15 mouse cellular contexts compared by ENCODE assay signal in the genomic region with DNA sequence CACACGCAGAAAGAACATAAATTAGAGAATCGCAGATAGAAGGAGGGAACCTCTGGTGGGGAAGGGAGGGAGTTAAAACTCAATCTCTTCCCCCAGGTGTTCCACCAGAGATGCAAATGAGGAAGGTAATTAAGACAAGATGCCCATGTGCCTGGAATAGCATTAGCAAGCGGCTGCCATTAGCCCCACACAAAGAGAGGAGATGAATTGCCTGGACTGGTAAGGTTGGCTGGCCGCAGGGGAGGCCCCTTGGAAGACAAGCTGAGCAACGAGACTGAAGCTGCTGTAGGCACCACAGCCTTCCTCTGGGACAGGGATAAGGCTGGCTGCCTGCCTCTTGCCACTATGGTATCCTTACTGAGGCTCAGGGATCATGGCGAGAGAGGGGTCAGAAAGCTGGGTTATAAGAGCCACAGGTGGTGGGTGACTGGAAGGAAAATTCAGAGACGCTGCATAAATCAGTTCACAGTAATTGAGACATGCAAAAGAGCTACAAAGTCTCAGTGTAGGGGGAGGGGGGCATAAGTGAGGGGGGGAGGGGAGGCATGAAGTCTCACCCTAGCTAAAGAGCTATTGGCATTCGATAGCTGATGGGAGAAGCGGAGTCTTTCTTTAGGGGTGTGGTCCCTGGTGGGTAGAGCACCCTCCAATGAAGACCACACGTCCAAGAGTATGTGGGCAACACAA.
DNase-seq lines count a peak whose midpoint lies in the region; ATAC-seq lines count a peak whose summit lies in the region.
"Had no signal": no experiment of that assay in that cellular context is flagged by ENCODE, and none has a peak within 500 bp of the region (broad histone marks: within the 10 kb centered on the region; RNA-seq: fewer than 3 reads in every experiment).

No protein-coding gene starts in this region.

- DNase-seq in midbrain, embryonic 10.5 days (ENCODE audit: low spot score): no peak
- peak; percentile 51 for DNase-seq in forebrain, embryonic 14.5 days (ENCODE audit: low spot score)
- no peak for DNase-seq in heart, postnatal 10 days
- no peak for DNase-seq in cerebellum, adult 9-11 months
- no peak for DNase-seq in cerebellum, adult 11-12 months
- DNase-seq: adrenal gland, postnatal 36 days; cerebellum, postnatal 14 days; gastrocnemius, postnatal 25 days; kidney, adult 2 months; kidney, postnatal 25 days; lung, postnatal 10 days; right cerebral cortex, postnatal 4 days; thymus, postnatal 36 days had no signal

- no peak overlapping the region for H3K4me2 ChIP-seq in midbrain, embryonic 16.5 days (ENCODE audit: low read length)
- H3K4me2 ChIP-seq in forebrain, embryonic 14.5 days (ENCODE audit: low read length): no peak overlapping the region
- H3K4me2 ChIP-seq in midbrain, embryonic 12.5 days (replicated peaks): no peak overlapping the region

- no peak for ATAC-seq in midbrain, embryonic 16.5 days
- ATAC-seq in forebrain, embryonic 14.5 days: peak; percentile 57; the same call in 1 of the 2 replicates
- 0 out of 2 replicates have a peak, but pooled peaks have one; percentile 49 for ATAC-seq in midbrain, embryonic 12.5 days (ENCODE audit: low FRiP score, low read depth)

- WGBS in midbrain, embryonic 10.5 days: 65% methylated on average over 10 of the region's 10 CpGs
- WGBS in midbrain, embryonic 16.5 days: 51% methylated on average over 10 of the region's 10 CpGs
- WGBS in forebrain, embryonic 14.5 days: 41% methylated on average over 10 of the region's 10 CpGs
- 57% methylated on average over 10 of the region's 10 CpGs for WGBS in midbrain, embryonic 12.5 days

- H3K27ac ChIP-seq in midbrain, embryonic 10.5 days (replicated peaks): peak overlapping the region; percentile 75
- no peak overlapping the region for H3K27ac ChIP-seq in midbrain, embryonic 16.5 days (ENCODE audit: low read length)
- peak overlapping the region; percentile 59; the same call in 1 of the 2 replicates for H3K27ac ChIP-seq in forebrain, embryonic 14.5 days (ENCODE audit: low read depth, low read length)
- H3K27ac ChIP-seq in midbrain, embryonic 12.5 days (replicated peaks): peak overlapping the region; percentile 69

- intact Hi-C loops in heart, postnatal 10 days (cut with DNase I): no loop called here

- H3K4me1 ChIP-seq in midbrain, embryonic 10.5 days: peaks cover 16% of the 10 kb centered on the region
- H3K4me1 ChIP-seq in midbrain, embryonic 16.5 days (ENCODE audit: control insufficient read depth, insufficient read depth, low read length): no peaks in the 10 kb centered on the region; the same call in 1 of the 2 replicates
- peaks cover 16% of the 10 kb centered on the region for H3K4me1 ChIP-seq in forebrain, embryonic 14.5 days (ENCODE audit: control insufficient read depth, insufficient read depth, low read length)
- peaks cover 17% of the 10 kb centered on the region for H3K4me1 ChIP-seq in midbrain, embryonic 12.5 days

- no peak overlapping the region for H3K9ac ChIP-seq in midbrain, embryonic 16.5 days (ENCODE audit: low read depth, low read length)
- no peak overlapping the region for H3K9ac ChIP-seq in forebrain, embryonic 14.5 days (ENCODE audit: low read length)
- no peak overlapping the region for H3K9ac ChIP-seq in midbrain, embryonic 12.5 days (replicated peaks)

- H3K36me3 ChIP-seq in midbrain, embryonic 10.5 days: peaks cover 8% of the 10 kb centered on the region; the same call in 1 of the 2 replicates
- H3K36me3 ChIP-seq in midbrain, embryonic 16.5 days (ENCODE audit: control insufficient read depth, insufficient read depth, low read length): peaks cover 3% of the 10 kb centered on the region; the same call in 1 of the 2 replicates
- no peaks in the 10 kb centered on the region for H3K36me3 ChIP-seq in forebrain, embryonic 14.5 days (ENCODE audit: control insufficient read depth, insufficient read depth, low read length)
- no peaks in the 10 kb centered on the region for H3K36me3 ChIP-seq in midbrain, embryonic 12.5 days

- H3K9me3 ChIP-seq in midbrain, embryonic 10.5 days (replicated peaks): 0 out of 2 replicates have a peak, but pooled peaks cover 7% of the 10 kb centered on the region
- H3K9me3 ChIP-seq in midbrain, embryonic 16.5 days (replicated peaks; ENCODE audit: control insufficient read depth, low read length, poor library complexity, severe bottlenecking): no peaks in the 10 kb centered on the region; the same call in 1 of the 2 replicates
- no peaks in the 10 kb centered on the region for H3K9me3 ChIP-seq in forebrain, embryonic 14.5 days (replicated peaks; ENCODE audit: control insufficient read depth, low read length)
- 0 out of 2 replicates have a peak, but pooled peaks cover 6% of the 10 kb centered on the region for H3K9me3 ChIP-seq in midbrain, embryonic 12.5 days

- H3K27me3 ChIP-seq in midbrain, embryonic 10.5 days (ENCODE audit: low read depth, poor library complexity, severe bottlenecking): no peaks in the 10 kb centered on the region
- no peaks in the 10 kb centered on the region for H3K27me3 ChIP-seq in midbrain, embryonic 16.5 days (ENCODE audit: control insufficient read depth, insufficient read depth, low read depth, low read length)
- no peaks in the 10 kb centered on the region for H3K27me3 ChIP-seq in forebrain, embryonic 14.5 days (replicated peaks; ENCODE audit: control insufficient read depth, insufficient read depth, low read length)
- no peaks in the 10 kb centered on the region for H3K27me3 ChIP-seq in midbrain, embryonic 12.5 days

- H3K4me3 ChIP-seq in midbrain, embryonic 10.5 days: no peak overlapping the region
- H3K4me3 ChIP-seq in midbrain, embryonic 16.5 days (ENCODE audit: low read depth, low read length): no peak overlapping the region
- H3K4me3 ChIP-seq in forebrain, embryonic 14.5 days (ENCODE audit: low read depth, low read length): no peak overlapping the region
- H3K4me3 ChIP-seq in midbrain, embryonic 12.5 days: no peak overlapping the region
